Mouse (Mus musculus): ENCODE measurements around the gene Mrps11. TPM values are rescaled to one million over a fixed set of nuclear protein-coding genes. Genes with fewer than 3 reads are reported as not detected.

Mrps11 gene
- polyA plus RNA-seq, 1 experiment: 69.2 TPM

GRCm38 (mm10) chr7:78763801-78764200 is 19.1 kb upstream of the Mrps11 start:
- Histone ChIP-seq H3K4me3 (ENCODE audit: insufficient read depth, low read length) (no peak overlapping the region), H3K27ac (ENCODE audit: insufficient read depth, low read length) (no peak overlapping the region), H3K4me1 (ENCODE audit: control insufficient read depth, insufficient read depth, low read length) (no peaks in the 10 kb centered on the region)
- TF ChIP-seq POLR2A (IDR thresholded peaks at IDR 0.05; ENCODE audit: extremely low read depth, insufficient read depth, low read length): no peak
- TF ChIP-seq CTCF (IDR thresholded peaks at IDR 0.05; ENCODE audit: extremely low read depth, insufficient read depth, low read length): no peak

DNA sequence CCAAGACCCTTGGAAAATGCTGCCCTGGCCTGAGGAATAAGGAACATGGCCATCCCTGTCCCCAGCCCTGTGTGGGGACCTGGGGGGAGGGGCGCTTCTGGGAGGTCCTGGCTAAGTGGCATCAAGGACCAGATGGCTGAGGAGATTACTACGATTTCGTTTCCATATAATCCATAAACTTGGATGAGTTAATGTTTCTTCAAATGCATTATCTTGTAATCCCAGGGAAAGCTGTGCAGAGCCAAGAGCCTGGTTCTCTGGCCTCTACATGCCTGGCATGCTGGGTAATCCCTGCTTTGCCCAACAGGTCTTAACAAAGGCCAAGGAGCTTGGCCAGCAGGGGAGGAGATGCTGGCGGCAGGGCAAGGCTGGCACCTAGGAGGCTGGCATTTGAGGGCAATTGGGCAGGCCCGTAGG is 17.7 kb upstream of the Mrps11 start:
- H3K27ac ChIP-seq (ENCODE audit: insufficient read depth, low read length): no peak overlapping the region
- no peak for TF ChIP-seq CTCF (IDR thresholded peaks at IDR 0.05; ENCODE audit: extremely low read depth, insufficient read depth, low read length)
- TF ChIP-seq POLR2A (IDR thresholded peaks at IDR 0.05; ENCODE audit: extremely low read depth, insufficient read depth, low read length): no peak
- no peak overlapping the region for H3K4me3 ChIP-seq (ENCODE audit: insufficient read depth, low read length)
- H3K4me1 ChIP-seq (ENCODE audit: control insufficient read depth, insufficient read depth, low read length): no peaks in the 10 kb centered on the region

GRCm38 (mm10) chr7:78766019-78766683 is 16.8 kb upstream of the Mrps11 start:
- Histone ChIP-seq H3K4me3 (ENCODE audit: insufficient read depth, low read length) (no peak overlapping the region), H3K4me1 (ENCODE audit: control insufficient read depth, insufficient read depth, low read length) (no peaks in the 10 kb centered on the region), H3K27ac (ENCODE audit: insufficient read depth, low read length) (no peak overlapping the region)
- TF ChIP-seq CTCF (IDR thresholded peaks at IDR 0.05; ENCODE audit: extremely low read depth, insufficient read depth, low read length) (peak; percentile 95), POLR2A (IDR thresholded peaks at IDR 0.05; ENCODE audit: extremely low read depth, insufficient read depth, low read length) (no peak)

- H3K27ac ChIP-seq (ENCODE audit: insufficient read depth, low read length): no peak overlapping the region
- no peak overlapping the region for H3K4me3 ChIP-seq (ENCODE audit: insufficient read depth, low read length)
- TF ChIP-seq CTCF (IDR thresholded peaks at IDR 0.05; ENCODE audit: extremely low read depth, insufficient read depth, low read length): no peak
- TF ChIP-seq POLR2A (IDR thresholded peaks at IDR 0.05; ENCODE audit: extremely low read depth, insufficient read depth, low read length): no peak
Observed at GRCm38 (mm10) chr7:78767929-78768531, 14.9 kb upstream of the Mrps11 start.

GRCm38 (mm10) chr7:78769075-78769652 is 13.8 kb upstream of the Mrps11 start:
- Histone ChIP-seq H3K27ac (ENCODE audit: insufficient read depth, low read length) (no peak overlapping the region), H3K4me1 (ENCODE audit: control insufficient read depth, insufficient read depth, low read length) (no peaks in the 10 kb centered on the region), H3K4me3 (ENCODE audit: insufficient read depth, low read length) (no peak overlapping the region)
- TF ChIP-seq CTCF (IDR thresholded peaks at IDR 0.05; ENCODE audit: extremely low read depth, insufficient read depth, low read length) (no peak), POLR2A (IDR thresholded peaks at IDR 0.05; ENCODE audit: extremely low read depth, insufficient read depth, low read length) (no peak)

More at GRCm38 (mm10) chr7:78767929-78768531, 14.9 kb upstream of the Mrps11 start:
- H3K4me1 ChIP-seq (ENCODE audit: control insufficient read depth, insufficient read depth, low read length): no peaks in the 10 kb centered on the region

DNA sequence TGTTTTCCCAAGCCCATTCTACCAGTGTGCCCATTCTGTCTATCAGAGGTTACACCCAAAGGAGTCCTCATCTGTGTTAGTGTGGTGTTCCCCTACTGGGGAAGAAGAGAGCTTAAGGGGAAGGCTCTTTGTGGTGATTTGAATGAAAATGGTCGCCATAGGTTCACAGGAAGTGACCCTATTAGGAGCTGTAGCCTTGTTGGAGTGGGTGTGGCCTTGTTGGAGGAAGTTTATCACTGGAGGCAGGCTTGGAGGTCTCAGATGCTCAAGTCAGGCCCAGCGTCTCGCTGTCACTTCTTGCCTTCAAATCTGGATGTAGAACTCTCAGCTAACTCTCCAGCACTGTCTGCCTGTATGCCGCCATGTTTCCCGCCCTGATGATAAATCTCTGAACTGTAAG is 12.0 kb upstream of the Mrps11 start:
- Histone ChIP-seq H3K4me1 (ENCODE audit: control insufficient read depth, insufficient read depth, low read length) (no peaks in the 10 kb centered on the region), H3K27ac (ENCODE audit: insufficient read depth, low read length) (no peak overlapping the region), H3K4me3 (ENCODE audit: insufficient read depth, low read length) (no peak overlapping the region)
- TF ChIP-seq CTCF (IDR thresholded peaks at IDR 0.05; ENCODE audit: extremely low read depth, insufficient read depth, low read length) (no peak), POLR2A (IDR thresholded peaks at IDR 0.05; ENCODE audit: extremely low read depth, insufficient read depth, low read length) (no peak)

GRCm38 (mm10) chr7:78778741-78779140 is 4.2 kb upstream of the Mrps11 start:
- Histone ChIP-seq H3K4me3 (ENCODE audit: insufficient read depth, low read length) (no peak overlapping the region), H3K27ac (ENCODE audit: insufficient read depth, low read length) (no peak overlapping the region), H3K4me1 (ENCODE audit: control insufficient read depth, insufficient read depth, low read length) (no peaks in the 10 kb centered on the region)
- TF ChIP-seq CTCF (IDR thresholded peaks at IDR 0.05; ENCODE audit: extremely low read depth, insufficient read depth, low read length) (no peak), POLR2A (IDR thresholded peaks at IDR 0.05; ENCODE audit: extremely low read depth, insufficient read depth, low read length) (no peak)

DNA sequence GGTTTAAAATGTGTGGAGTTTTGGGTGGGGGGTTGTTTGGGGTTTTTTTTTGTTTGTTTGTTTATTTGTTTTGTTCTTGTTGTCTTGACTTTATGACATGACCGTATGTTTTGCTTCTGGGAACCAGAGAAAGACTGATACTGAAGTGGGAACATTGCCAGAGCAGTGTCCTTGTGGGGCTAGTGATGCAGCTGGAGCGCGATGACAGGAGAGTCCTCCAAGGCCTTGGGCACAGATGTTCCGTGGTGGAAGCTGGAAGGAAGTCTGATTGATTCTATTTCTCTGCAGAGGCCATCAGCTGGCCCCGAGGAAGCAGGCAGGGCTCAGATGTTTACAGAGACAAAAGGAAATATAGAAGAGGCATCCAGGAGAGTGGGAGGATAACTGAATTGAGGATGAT is 3.0 kb downstream of the Mrps11 start:
- Histone ChIP-seq H3K4me1 (ENCODE audit: control insufficient read depth, insufficient read depth, low read length) (no peaks in the 10 kb centered on the region), H3K27ac (ENCODE audit: insufficient read depth, low read length) (no peak overlapping the region), H3K4me3 (ENCODE audit: insufficient read depth, low read length) (no peak overlapping the region)
- TF ChIP-seq POLR2A (IDR thresholded peaks at IDR 0.05; ENCODE audit: extremely low read depth, insufficient read depth, low read length): no peak
- no peak for TF ChIP-seq CTCF (IDR thresholded peaks at IDR 0.05; ENCODE audit: extremely low read depth, insufficient read depth, low read length)

GRCm38 (mm10) chr7:78787793-78788380 is 5.0 kb downstream of the Mrps11 start:
- TF ChIP-seq CTCF (IDR thresholded peaks at IDR 0.05; ENCODE audit: extremely low read depth, insufficient read depth, low read length): no peak
- Histone ChIP-seq H3K4me3 (ENCODE audit: insufficient read depth, low read length) (no peak overlapping the region), H3K4me1 (ENCODE audit: control insufficient read depth, insufficient read depth, low read length) (no peaks in the 10 kb centered on the region), H3K27ac (ENCODE audit: insufficient read depth, low read length) (no peak overlapping the region)
